Mouse (Mus musculus): ENCODE data around the gene Gm47959. TPM values are rescaled to one million over a fixed set of nuclear protein-coding genes. Genes with fewer than 3 reads are reported as not detected.
"Not testable (repeated sequence)": the region's sequence is repeated elsewhere in the genome, so short reads cannot be mapped to it uniquely, and the experiment has no call there.

Gm47959 gene
- not detected in 2 replicates for polyA plus RNA-seq (2011; ENCODE audit: insufficient read depth, insufficient read length, low read depth, missing spikeins)

DNA sequence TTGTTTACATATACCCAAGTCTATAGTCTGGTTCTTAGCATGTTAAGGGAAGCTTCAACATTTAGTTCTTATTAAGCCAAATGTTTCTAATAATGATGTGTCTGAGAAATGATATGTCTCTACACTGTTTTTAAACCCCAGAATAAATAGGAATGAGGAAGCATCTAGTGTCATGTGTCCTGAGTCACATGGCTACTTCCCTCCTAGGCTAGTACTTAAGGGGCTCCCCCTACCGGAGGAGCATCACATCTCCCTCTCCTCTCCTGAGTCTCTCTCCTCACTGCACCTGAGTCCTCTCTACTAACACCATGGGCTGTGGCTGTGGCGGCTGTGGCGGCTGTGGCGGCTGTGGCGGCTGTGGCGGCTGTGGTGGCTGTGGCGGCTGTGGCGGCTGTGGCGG, at the start of gene Gm47959:
Gm47959 (plus strand) TSS at position 243 of the 400 bp plus-strand sequence.
- H3K27ac ChIP-seq (ENCODE audit: insufficient read depth, low read length); H3K36me3 ChIP-seq (ENCODE audit: control insufficient read depth, insufficient read depth, low read length, poor library complexity, severe bottlenecking); H3K4me1 ChIP-seq (ENCODE audit: control insufficient read depth, insufficient read depth, low read length); H3K27me3 ChIP-seq (ENCODE audit: control insufficient read depth, insufficient read depth, low read length, poor library complexity, severe bottlenecking); H3K9ac ChIP-seq (ENCODE audit: low read depth, poor library complexity, severe bottlenecking); H3K9me3 ChIP-seq (replicated peaks; ENCODE audit: control insufficient read depth, insufficient read depth, low read length, poor library complexity, severe bottlenecking): not testable (repeated sequence)
- H3K4me3 ChIP-seq (ENCODE audit: low read depth, low read length) = peak within 1 kb of the TSS; percentile 73

DNA sequence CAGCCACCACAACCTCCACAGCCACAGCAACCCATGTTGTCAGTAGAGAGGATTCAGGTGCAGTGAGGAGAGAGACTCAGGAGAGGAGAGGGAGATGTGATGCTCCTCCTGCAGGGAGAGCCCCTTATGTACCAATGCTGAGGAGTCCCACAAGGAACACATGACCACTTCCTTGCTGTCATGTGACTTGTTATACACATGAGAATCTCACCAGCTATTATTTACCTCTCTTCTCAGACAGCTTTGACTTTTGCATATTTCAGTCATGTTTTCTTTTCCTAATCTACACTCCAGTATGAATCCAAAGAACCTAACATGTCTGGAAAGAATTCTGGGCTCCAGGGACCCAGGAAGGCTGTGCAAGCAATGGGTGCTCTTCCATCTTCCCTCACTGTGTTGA, 44.4 kb upstream of the Gm47959 start, which contains the start of gene Gm7544:
Gm7544 (minus strand) TSS at position 101 of the 400 bp plus-strand sequence.
- not testable (repeated sequence) for H3K4me3 ChIP-seq (ENCODE audit: low read depth, low read length); H3K27me3 ChIP-seq (ENCODE audit: control insufficient read depth, insufficient read depth, low read length, poor library complexity, severe bottlenecking); H3K36me3 ChIP-seq (ENCODE audit: control insufficient read depth, insufficient read depth, low read length, poor library complexity, severe bottlenecking); H3K27ac ChIP-seq (ENCODE audit: insufficient read depth, low read length); H3K9ac ChIP-seq (ENCODE audit: low read depth, poor library complexity, severe bottlenecking); H3K9me3 ChIP-seq (replicated peaks; ENCODE audit: control insufficient read depth, insufficient read depth, low read length, poor library complexity, severe bottlenecking); H3K4me1 ChIP-seq (ENCODE audit: control insufficient read depth, insufficient read depth, low read length)

DNA sequence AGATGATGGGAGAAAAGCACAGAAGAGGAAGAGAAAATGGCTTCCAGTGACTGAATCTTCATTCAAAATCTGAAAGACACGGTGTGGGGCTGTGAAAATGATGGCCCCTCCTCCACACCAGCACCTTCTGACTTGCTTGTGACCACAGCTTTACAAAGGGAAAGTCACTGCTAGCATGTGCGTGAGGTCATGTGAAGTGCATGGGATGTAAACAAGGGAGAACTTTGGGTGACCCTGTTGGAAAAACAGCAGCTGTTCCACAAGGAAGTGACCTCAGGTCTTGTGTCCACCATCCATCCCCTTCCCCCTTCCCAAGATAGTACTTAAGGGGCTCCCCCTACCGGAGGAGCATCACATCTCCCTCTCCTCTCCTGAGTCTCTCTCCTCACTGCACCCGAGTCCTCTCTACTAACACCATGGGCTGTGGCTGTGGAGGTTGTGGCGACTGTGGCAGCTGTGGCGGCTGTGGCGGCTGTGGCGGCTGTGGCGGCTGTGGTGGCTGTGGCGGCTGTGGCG, 40.4 kb upstream of the Gm47959 start, which contains the start of gene Gm47955:
Gm47955 (plus strand) TSS at position 417 of the 516 bp plus-strand sequence.
- no peaks in the 10 kb centered on the region for H3K36me3 ChIP-seq (ENCODE audit: control insufficient read depth, insufficient read depth, low read length, poor library complexity, severe bottlenecking)
- H3K27me3 ChIP-seq (ENCODE audit: control insufficient read depth, insufficient read depth, low read length, poor library complexity, severe bottlenecking) = no peaks in the 10 kb centered on the region
- no peak within 1 kb of the TSS for H3K9ac ChIP-seq (ENCODE audit: low read depth, poor library complexity, severe bottlenecking)
- H3K27ac ChIP-seq (ENCODE audit: insufficient read depth, low read length) = no peak within 1 kb of the TSS
- H3K4me3 ChIP-seq (ENCODE audit: low read depth, low read length) = peak within 1 kb of the TSS; percentile 73
- H3K4me1 ChIP-seq (ENCODE audit: control insufficient read depth, insufficient read depth, low read length) = no peaks in the 10 kb centered on the region
- TF ChIP-seq EP300 (IDR thresholded peaks at IDR 0.05; ENCODE audit: insufficient read depth, low read depth, low read length) (peak; percentile 70; the same call in 1 of the 2 replicates), CTCF (IDR thresholded peaks at IDR 0.05; ENCODE audit: low read depth, low read length) (peak; percentile 26), POLR2A (IDR thresholded peaks at IDR 0.05; ENCODE audit: insufficient read depth, low read length) (no peak)
- H3K9me3 ChIP-seq (replicated peaks; ENCODE audit: control insufficient read depth, insufficient read depth, low read length, poor library complexity, severe bottlenecking) = 0 out of 2 replicates have a peak, but pooled peaks cover 3% of the 10 kb centered on the region

DNA sequence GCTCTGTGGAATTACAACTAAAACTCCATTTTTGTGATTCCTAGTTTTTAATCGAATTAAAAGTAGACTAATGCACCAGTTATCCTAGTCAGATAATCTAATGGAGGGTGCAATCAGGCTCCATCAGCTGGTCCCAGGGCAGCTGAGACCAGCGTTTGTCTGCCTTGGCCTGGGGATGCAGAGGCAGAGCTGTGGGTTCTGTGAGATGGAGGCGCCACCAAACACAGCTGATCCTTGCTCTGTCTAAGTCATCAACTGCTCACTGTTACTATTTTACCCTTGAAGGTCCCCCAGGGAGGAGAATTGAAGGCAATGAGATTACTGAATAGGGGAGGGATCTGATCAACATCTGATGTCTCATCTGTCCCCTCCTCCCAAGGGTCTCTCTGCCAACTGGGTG, 33.9 kb upstream of the Gm47959 start:
- Histone ChIP-seq H3K9me3 (replicated peaks; ENCODE audit: control insufficient read depth, insufficient read depth, low read length, poor library complexity, severe bottlenecking) (0 out of 2 replicates have a peak, but pooled peaks cover 3% of the 10 kb centered on the region), H3K4me1 (ENCODE audit: control insufficient read depth, insufficient read depth, low read length) (no peaks in the 10 kb centered on the region), H3K9ac (ENCODE audit: low read depth, poor library complexity, severe bottlenecking) (no peak overlapping the region), H3K27ac (ENCODE audit: insufficient read depth, low read length) (no peak overlapping the region), H3K27me3 (ENCODE audit: control insufficient read depth, insufficient read depth, low read length, poor library complexity, severe bottlenecking) (no peaks in the 10 kb centered on the region), H3K4me3 (ENCODE audit: low read depth, low read length) (no peak overlapping the region), H3K36me3 (ENCODE audit: control insufficient read depth, insufficient read depth, low read length, poor library complexity, severe bottlenecking) (no peaks in the 10 kb centered on the region)
- no peak for TF ChIP-seq POLR2A (IDR thresholded peaks at IDR 0.05; ENCODE audit: insufficient read depth, low read length)
- no peak for TF ChIP-seq EP300 (IDR thresholded peaks at IDR 0.05; ENCODE audit: insufficient read depth, low read depth, low read length)
- TF ChIP-seq CTCF (IDR thresholded peaks at IDR 0.05; ENCODE audit: low read depth, low read length) = no peak

DNA sequence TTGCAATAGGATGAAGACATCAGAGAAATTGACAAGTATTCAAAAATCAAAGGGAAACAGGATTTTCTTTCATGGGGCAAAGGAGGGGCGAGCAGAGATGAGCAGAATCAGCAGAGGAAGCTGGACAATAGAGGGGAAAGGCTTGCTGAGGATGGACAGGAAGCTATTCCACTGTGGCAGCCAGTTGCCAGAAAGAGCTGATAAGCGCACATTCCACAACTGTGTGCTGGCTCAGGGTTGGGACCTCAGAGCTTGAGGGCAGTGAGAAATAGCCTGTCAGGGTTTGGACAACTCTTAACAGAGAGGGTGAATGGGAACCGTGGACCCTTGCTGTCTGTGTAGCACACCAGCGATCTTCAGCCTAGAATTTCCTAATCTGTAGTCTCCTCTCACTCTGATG, 28.3 kb upstream of the Gm47959 start:
- Histone ChIP-seq H3K27me3 (ENCODE audit: control insufficient read depth, insufficient read depth, low read length, poor library complexity, severe bottlenecking) (no peaks in the 10 kb centered on the region), H3K4me1 (ENCODE audit: control insufficient read depth, insufficient read depth, low read length) (no peaks in the 10 kb centered on the region)
- TF ChIP-seq EP300 (IDR thresholded peaks at IDR 0.05; ENCODE audit: insufficient read depth, low read depth, low read length) (no peak), CTCF (IDR thresholded peaks at IDR 0.05; ENCODE audit: low read depth, low read length) (no peak), POLR2A (IDR thresholded peaks at IDR 0.05; ENCODE audit: insufficient read depth, low read length) (no peak)

DNA sequence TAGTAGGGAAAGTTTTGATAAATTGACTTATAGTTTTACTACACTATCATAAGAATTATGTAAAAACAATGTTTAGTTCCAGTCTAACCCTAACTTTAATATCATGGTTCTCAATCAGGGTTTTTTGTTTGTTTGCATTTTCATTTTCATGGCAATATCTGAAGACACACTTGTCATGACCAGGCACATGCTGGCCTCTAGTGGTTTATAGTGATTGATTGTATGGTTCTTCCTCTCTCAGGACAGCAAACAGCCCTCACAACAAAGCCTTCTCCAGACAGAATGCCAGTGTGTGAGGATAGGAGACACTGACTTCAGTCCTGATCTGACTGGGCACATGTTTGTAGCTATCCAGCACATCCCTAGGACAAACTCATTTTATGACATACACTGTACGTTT, 27.1 kb upstream of the Gm47959 start:
- H3K36me3 ChIP-seq (ENCODE audit: control insufficient read depth, insufficient read depth, low read length, poor library complexity, severe bottlenecking) = no peaks in the 10 kb centered on the region
- TF ChIP-seq CTCF (IDR thresholded peaks at IDR 0.05; ENCODE audit: low read depth, low read length) = no peak
- no peak for TF ChIP-seq POLR2A (IDR thresholded peaks at IDR 0.05; ENCODE audit: insufficient read depth, low read length)
- TF ChIP-seq EP300 (IDR thresholded peaks at IDR 0.05; ENCODE audit: insufficient read depth, low read depth, low read length) = no peak

More for the DNA sequence above, 28.3 kb upstream of the Gm47959 start:
- H3K36me3 ChIP-seq (ENCODE audit: control insufficient read depth, insufficient read depth, low read length, poor library complexity, severe bottlenecking) = no peaks in the 10 kb centered on the region
- H3K4me3 ChIP-seq (ENCODE audit: low read depth, low read length) = no peak overlapping the region
- H3K27ac ChIP-seq (ENCODE audit: insufficient read depth, low read length) = no peak overlapping the region
- no peaks in the 10 kb centered on the region for H3K9me3 ChIP-seq (replicated peaks; ENCODE audit: control insufficient read depth, insufficient read depth, low read length, poor library complexity, severe bottlenecking)
- H3K9ac ChIP-seq (ENCODE audit: low read depth, poor library complexity, severe bottlenecking) = no peak overlapping the region

More for the DNA sequence above, 27.1 kb upstream of the Gm47959 start:
- Histone ChIP-seq H3K4me1 (ENCODE audit: control insufficient read depth, insufficient read depth, low read length) (no peaks in the 10 kb centered on the region), H3K27me3 (ENCODE audit: control insufficient read depth, insufficient read depth, low read length, poor library complexity, severe bottlenecking) (no peaks in the 10 kb centered on the region), H3K9me3 (replicated peaks; ENCODE audit: control insufficient read depth, insufficient read depth, low read length, poor library complexity, severe bottlenecking) (no peaks in the 10 kb centered on the region), H3K27ac (ENCODE audit: insufficient read depth, low read length) (no peak overlapping the region), H3K4me3 (ENCODE audit: low read depth, low read length) (no peak overlapping the region), H3K9ac (ENCODE audit: low read depth, poor library complexity, severe bottlenecking) (no peak overlapping the region)

All from ES-Bruce4 (cell line).